Mouse (Mus musculus) liver, adult 2 months (tissue): Measurements from ENCODE around the gene Cyp2c54.

Source experiments
- CTCF ChIP-seq: fragments of 200-500 bp; IDR thresholded peaks from 2 replicates; pipeline ENCODE4 v1.5.1; 2011; ENCODE audit warnings: low read depth, low read length, control low read depth
- POLR2A ChIP-seq: fragments of 200-500 bp; IDR thresholded peaks from 2 replicates; pipeline ENCODE4 v1.6.1; 2011; ENCODE audit warnings: low read length, control low read depth; ENCODE audit not compliant: insufficient read depth; ENCODE audit errors: extremely low read depth

- TF ChIP-seq CTCF = no peak
- TF ChIP-seq POLR2A = no peak
Observed at GRCm38 (mm10) chr19:40073701-40074100, at the start of gene Cyp2c54.
